Mouse (Mus musculus) midbrain, postnatal 0 days (tissue): ENCODE results near the gene Ptbp3. TPM values are rescaled to one million over a fixed set of nuclear protein-coding genes. Genes with fewer than 3 reads are reported as not detected.
"Not testable (repeated sequence)": the region's sequence is repeated elsewhere in the genome, so short reads cannot be mapped to it uniquely, and the experiment has no call there.

ENCODE experiments used
- ATAC-seq: fragments of 200-750 bp; cut with Nextera tagmentation; 2 replicates; pipeline ENCODE4 v1.8.0; 2017; ENCODE audit warnings: moderate number of reproducible peaks, mild to moderate bottlenecking, moderate TSS enrichment, moderate library complexity; ENCODE audit not compliant: low FRiP score
- DNase-seq: peaks from one replicate; pipeline ENCODE4 v3.0.0-alpha.2; 2015; ENCODE audit warnings: low spot score
- H3K27ac ChIP-seq: fragments of 300-500 bp; sonication (generic); 2 replicates; pipeline ENCODE4 v1.5.1; 2014; ENCODE audit warnings: low read depth, mild to moderate bottlenecking, low read length, mixed read lengths
- H3K27me3 ChIP-seq: fragments of 300-500 bp; sonication (generic); 2 replicates; pipeline ENCODE4 v1.6.1; 2014; ENCODE audit warnings: low read length, control low read depth, mixed read lengths; ENCODE audit not compliant: insufficient read depth
- H3K36me3 ChIP-seq: fragments of 300-500 bp; sonication (generic); 2 replicates; pipeline ENCODE4 v1.6.1; 2014; ENCODE audit warnings: low read length, control low read depth, mixed read lengths; ENCODE audit not compliant: insufficient read depth
- H3K4me1 ChIP-seq: fragments of 300-500 bp; sonication (generic); 2 replicates; pipeline ENCODE4 v1.6.1; 2014; ENCODE audit warnings: mild to moderate bottlenecking, control low read depth, antibody characterized with exemption, low read length, mixed read lengths; ENCODE audit not compliant: insufficient read depth
- H3K4me2 ChIP-seq: fragments of 300-500 bp; sonication (generic); 2 replicates; pipeline ENCODE4 v1.6.1; 2014; ENCODE audit warnings: low read depth, mild to moderate bottlenecking, low read length, mixed read lengths; ENCODE audit not compliant: poor library complexity, severe bottlenecking
- H3K4me3 ChIP-seq: fragments of 300-500 bp; sonication (generic); 2 replicates; pipeline ENCODE4 v1.5.1; 2014; ENCODE audit warnings: low read depth, mild to moderate bottlenecking, low read length, moderate library complexity
- H3K9ac ChIP-seq: fragments of 300-500 bp; sonication (generic); replicated peaks from 2 replicates; pipeline ENCODE4 v1.6.1; 2014; ENCODE audit warnings: mild to moderate bottlenecking, low read length, moderate library complexity, mixed read lengths; ENCODE audit not compliant: poor library complexity, severe bottlenecking
- H3K9me3 ChIP-seq: fragments of 300-500 bp; sonication (generic); 2 replicates; pipeline ENCODE4 v1.6.1; 2016; ENCODE audit warnings: low read length, control low read depth
- CTCF ChIP-seq: IDR thresholded peaks from 2 replicates; pipeline ENCODE4 v1.5.1; 2016; ENCODE audit warnings: antibody characterized with exemption, mild to moderate bottlenecking
- WGBS: fragments of 180-500 bp; shearing (Covaris S2); extraction: QIAGEN DNeasy Blood & Tissue Kit; methylation state at CpG from one replicate; pipeline ENCODE4 v1.1.7; 2014; 5-methylcytosine and 5-hydroxymethylcytosine counted together
- polyA plus RNA-seq: library from polyadenylated mRNA; unstranded; fragments of >200 nt; fragmentation: Nextera tagmentation; extraction: Ambion mirVana; gene quantifications from 2 replicates; pipeline ENCODE4 v1.2.1, GENCODE M21; 2015
- total RNA-seq: library from RNA; depleted of rRNA; stranded (reverse); fragments of >200 nt; gene quantifications from 2 replicates; pipeline ENCODE4 v1.2.3, GENCODE M21; 2014

Gene Ptbp3
- total and polyA plus RNA-seq, 2 experiments from 2014 or later, result 10.5 to 35.8 TPM

- peak; percentile 58 for ATAC-seq
- H3K4me2 ChIP-seq, result no peak overlapping the region
- H3K27ac ChIP-seq, result no peak overlapping the region
- 3% methylated on average over 7 of the region's 7 CpGs for WGBS
- H3K36me3 ChIP-seq, result no peaks in the 10 kb centered on the region
- TF ChIP-seq CTCF, result peak; percentile 88
- H3K27me3 ChIP-seq, result no peaks in the 10 kb centered on the region
- DNase-seq, result peak; percentile 88
- H3K4me3 ChIP-seq, result no peak overlapping the region
- H3K9ac ChIP-seq, result no peak overlapping the region
- no peaks in the 10 kb centered on the region; the same call in 1 of the 2 replicates for H3K9me3 ChIP-seq
- H3K4me1 ChIP-seq, result no peaks in the 10 kb centered on the region
Observed at GRCm38 (mm10) chr4:59569538-59569937, 20.4 kb upstream of the Ptbp3 start.

- TF ChIP-seq CTCF, result no peak
- H3K27ac ChIP-seq, result no peak overlapping the region
- DNase-seq (no peak), ATAC-seq (no peak)
- 85% methylated on average over 6 of the region's 6 CpGs for WGBS
- no peaks in the 10 kb centered on the region for H3K27me3 ChIP-seq
- no peaks in the 10 kb centered on the region; the same call in 1 of the 2 replicates for H3K9me3 ChIP-seq
- no peaks in the 10 kb centered on the region for H3K36me3 ChIP-seq
- no peak overlapping the region for H3K9ac ChIP-seq
- H3K4me2 ChIP-seq, result no peak overlapping the region
- H3K4me3 ChIP-seq, result no peak overlapping the region
- H3K4me1 ChIP-seq, result no peaks in the 10 kb centered on the region
Observed at GRCm38 (mm10) chr4:59567576-59568260, 18.6 kb upstream of the Ptbp3 start.

- no peak for TF ChIP-seq CTCF
- no peak overlapping the region for H3K27ac ChIP-seq
- H3K36me3 ChIP-seq, result no peaks in the 10 kb centered on the region
- DNase-seq (no peak), ATAC-seq (no peak)
- no peak overlapping the region for H3K4me3 ChIP-seq
- H3K27me3 ChIP-seq, result no peaks in the 10 kb centered on the region
- no peak overlapping the region for H3K4me2 ChIP-seq
- H3K9me3 ChIP-seq, result no peaks in the 10 kb centered on the region; the same call in 1 of the 2 replicates
- no peaks in the 10 kb centered on the region for H3K4me1 ChIP-seq
- WGBS, result 75% methylated on average over 8 of the region's 8 CpGs
- no peak overlapping the region for H3K9ac ChIP-seq
Observed at GRCm38 (mm10) chr4:59565571-59566188, 16.5 kb upstream of the Ptbp3 start.

- TF ChIP-seq CTCF, result no peak
- H3K4me2 ChIP-seq, result no peak overlapping the region
- 84% methylated on average over 3 of the region's 3 CpGs for WGBS
Observed at GRCm38 (mm10) chr4:59564128-59564527, 15.0 kb upstream of the Ptbp3 start.

GRCm38 (mm10) chr4:59560141-59560540, 11.0 kb upstream of the Ptbp3 start:
- Histone ChIP-seq H3K9me3 (no peaks in the 10 kb centered on the region), H3K36me3 (no peaks in the 10 kb centered on the region), H3K4me1 (no peaks in the 10 kb centered on the region), H3K4me2 (no peak overlapping the region), H3K27me3 (no peaks in the 10 kb centered on the region), H3K27ac (no peak overlapping the region), H3K9ac (no peak overlapping the region), H3K4me3 (no peak overlapping the region)
- 96% methylated on average over 6 of the region's 6 CpGs for WGBS
- DNase-seq (no peak), ATAC-seq (no peak)
- TF ChIP-seq CTCF, result no peak

More at GRCm38 (mm10) chr4:59564128-59564527, 15.0 kb upstream of the Ptbp3 start:
- Histone ChIP-seq H3K9ac (no peak overlapping the region), H3K4me1 (no peaks in the 10 kb centered on the region), H3K27ac (no peak overlapping the region), H3K4me3 (no peak overlapping the region), H3K36me3 (no peaks in the 10 kb centered on the region), H3K27me3 (no peaks in the 10 kb centered on the region), H3K9me3 (no peaks in the 10 kb centered on the region; the same call in 1 of the 2 replicates)
- DNase-seq (no peak), ATAC-seq (no peak)

GRCm38 (mm10) chr4:59558096-59558720, 9.0 kb upstream of the Ptbp3 start:
- no peak for TF ChIP-seq CTCF
- Histone ChIP-seq H3K4me1 (no peaks in the 10 kb centered on the region), H3K9me3 (no peaks in the 10 kb centered on the region), H3K27me3 (no peaks in the 10 kb centered on the region), H3K4me3 (no peak overlapping the region), H3K27ac (no peak overlapping the region), H3K9ac (no peak overlapping the region), H3K4me2 (no peak overlapping the region), H3K36me3 (no peaks in the 10 kb centered on the region)
- WGBS, result 70% methylated on average over 6 of the region's 6 CpGs
- ATAC-seq (no peak), DNase-seq (no peak)

GRCm38 (mm10) chr4:59557343-59557742, 8.2 kb upstream of the Ptbp3 start:
- 92% methylated on average over 4 of the region's 4 CpGs for WGBS
- not testable (repeated sequence) for H3K9ac ChIP-seq, H3K4me1 ChIP-seq, H3K36me3 ChIP-seq, ATAC-seq, DNase-seq, H3K27ac ChIP-seq, H3K27me3 ChIP-seq, H3K4me3 ChIP-seq, H3K9me3 ChIP-seq, H3K4me2 ChIP-seq
